Mouse (Mus musculus) midbrain, embryonic 14.5 days (tissue): Measurements from ENCODE around the gene Cbfa2t3. TPM values are rescaled to one million over a fixed set of nuclear protein-coding genes. Genes with fewer than 3 reads are reported as not detected.
A peak's percentile ranks its signal among the peaks of the same experiment; 100 is the strongest.

Experiments used
- ATAC-seq: fragments of 200-750 bp; cut with Nextera tagmentation; 2 replicates; pipeline ENCODE4 v1.8.0; 2017; ENCODE audit warnings: moderate number of reproducible peaks, moderate library complexity; ENCODE audit not compliant: low FRiP score, low TSS enrichment
- DNase-seq: peaks from one replicate; pipeline ENCODE4 v3.0.0-alpha.2; 2015
- H3K27ac ChIP-seq: fragments of 300-500 bp; sonication (generic); replicated peaks from 2 replicates; pipeline ENCODE4 v1.5.1; 2014; ENCODE audit warnings: mild to moderate bottlenecking, low read depth, low read length, moderate library complexity
- H3K27me3 ChIP-seq: fragments of 300-500 bp; sonication (generic); 2 replicates; pipeline ENCODE4 v1.6.1; 2014; ENCODE audit warnings: low read length, control low read depth, mixed read lengths; ENCODE audit not compliant: control insufficient read depth, insufficient read depth
- H3K36me3 ChIP-seq: fragments of 300-500 bp; sonication (generic); 2 replicates; pipeline ENCODE4 v1.6.1; 2014; ENCODE audit warnings: low read length, control low read depth; ENCODE audit not compliant: control insufficient read depth, insufficient read depth
- H3K4me1 ChIP-seq: fragments of 300-500 bp; sonication (generic); 2 replicates; pipeline ENCODE4 v1.6.1; 2014; ENCODE audit warnings: mild to moderate bottlenecking, antibody characterized with exemption, low read length, control low read depth; ENCODE audit not compliant: control insufficient read depth, insufficient read depth
- H3K4me2 ChIP-seq: fragments of 300-500 bp; sonication (generic); 2 replicates; pipeline ENCODE4 v1.6.1; 2014; ENCODE audit warnings: mild to moderate bottlenecking, low read length, moderate library complexity
- H3K4me3 ChIP-seq: fragments of 300-500 bp; sonication (generic); replicated peaks from 2 replicates; pipeline ENCODE4 v1.5.1; 2014; ENCODE audit warnings: low read depth, low read length
- H3K9ac ChIP-seq: fragments of 300-500 bp; sonication (generic); replicated peaks from 2 replicates; pipeline ENCODE4 v1.6.1; 2014; ENCODE audit warnings: mild to moderate bottlenecking, low read length, moderate library complexity
- H3K9me3 ChIP-seq: fragments of 300-500 bp; sonication (generic); 2 replicates; pipeline ENCODE4 v1.6.1; 2016; ENCODE audit warnings: low read length, control low read depth, mixed read lengths; ENCODE audit not compliant: control insufficient read depth
- WGBS: fragments of 180-500 bp; shearing (Covaris S2); extraction: QIAGEN DNeasy Blood & Tissue Kit; methylation state at CpG from one replicate; pipeline ENCODE4 v1.1.7; 2014; 5-methylcytosine and 5-hydroxymethylcytosine counted together
- polyA plus RNA-seq: library from polyadenylated mRNA; unstranded; fragments of >200 nt; fragmentation: Nextera tagmentation; extraction: Ambion mirVana; gene quantifications from 2 replicates; pipeline ENCODE4 v1.2.1, GENCODE M21; 2014

The Cbfa2t3 gene
- polyA plus RNA-seq, 1 experiment from 2014 or later: 25.2 TPM

GRCm38 (mm10) chr8:122600666-122601065 lies 98.2 kb downstream of the Cbfa2t3 start:
- Histone ChIP-seq H3K4me3 (no peak overlapping the region), H3K36me3 (no peaks in the 10 kb centered on the region), H3K4me1 (no peaks in the 10 kb centered on the region), H3K9ac (no peak overlapping the region), H3K27me3 (no peaks in the 10 kb centered on the region), H3K9me3 (no peaks in the 10 kb centered on the region), H3K4me2 (no peak overlapping the region), H3K27ac (no peak overlapping the region)
- DNase-seq (no peak), ATAC-seq (no peak)
- WGBS: 91% methylated on average over 9 of the region's 9 CpGs

GRCm38 (mm10) chr8:122596031-122596430 lies 102.9 kb downstream of the Cbfa2t3 start:
- 49% methylated on average over 4 of the region's 4 CpGs for whole genome bisulfite sequencing
- no peak overlapping the region for H3K4me2 ChIP-seq
- H3K27me3 ChIP-seq: no peaks in the 10 kb centered on the region
- no peak for DNase-seq
- no peak overlapping the region for H3K27ac ChIP-seq
- ATAC-seq: no peak
- peaks cover 7% of the 10 kb centered on the region; the same call in 1 of the 2 replicates for H3K36me3 ChIP-seq
- H3K4me1 ChIP-seq: no peaks in the 10 kb centered on the region
- H3K9me3 ChIP-seq: no peaks in the 10 kb centered on the region
- H3K9ac ChIP-seq: no peak overlapping the region
- no peak overlapping the region for H3K4me3 ChIP-seq

GRCm38 (mm10) chr8:122593783-122594507 lies 105.0 kb downstream of the Cbfa2t3 start:
- WGBS: 77% methylated on average over 19 of the region's 19 CpGs
- H3K4me1 ChIP-seq: no peaks in the 10 kb centered on the region
- H3K36me3 ChIP-seq: peaks cover 7% of the 10 kb centered on the region; the same call in 1 of the 2 replicates
- no peak overlapping the region for H3K27ac ChIP-seq
- ATAC-seq: no peak
- H3K4me3 ChIP-seq: no peak overlapping the region
- no peak overlapping the region for H3K4me2 ChIP-seq
- no peak for DNase-seq
- no peaks in the 10 kb centered on the region for H3K27me3 ChIP-seq
- no peak overlapping the region for H3K9ac ChIP-seq
- no peaks in the 10 kb centered on the region for H3K9me3 ChIP-seq

- WGBS: 78% methylated on average over 12 of the region's 12 CpGs
- H3K9me3 ChIP-seq: no peaks in the 10 kb centered on the region
- ATAC-seq (no peak), DNase-seq (no peak)
- H3K4me2 ChIP-seq: no peak overlapping the region
- no peak overlapping the region for H3K27ac ChIP-seq
- H3K27me3 ChIP-seq: no peaks in the 10 kb centered on the region
- H3K36me3 ChIP-seq: peaks cover 7% of the 10 kb centered on the region; the same call in 1 of the 2 replicates
- no peak overlapping the region for H3K4me3 ChIP-seq
- no peak overlapping the region for H3K9ac ChIP-seq
- H3K4me1 ChIP-seq: no peaks in the 10 kb centered on the region
Observed at GRCm38 (mm10) chr8:122593240-122593639, 105.7 kb downstream of the Cbfa2t3 start.

- no peaks in the 10 kb centered on the region for H3K4me1 ChIP-seq
- ATAC-seq (no peak), DNase-seq (no peak)
- H3K27ac ChIP-seq: no peak overlapping the region
- no peak overlapping the region for H3K9ac ChIP-seq
- WGBS: 90% methylated on average over 10 of the region's 10 CpGs
- H3K36me3 ChIP-seq: no peaks in the 10 kb centered on the region
- H3K4me3 ChIP-seq: no peak overlapping the region
- no peaks in the 10 kb centered on the region for H3K9me3 ChIP-seq
- H3K4me2 ChIP-seq: no peak overlapping the region
- no peaks in the 10 kb centered on the region for H3K27me3 ChIP-seq
Observed at GRCm38 (mm10) chr8:122586749-122587148, 112.2 kb downstream of the Cbfa2t3 start.

- Histone ChIP-seq H3K27ac (no peak overlapping the region), H3K4me1 (no peaks in the 10 kb centered on the region), H3K4me3 (no peak overlapping the region), H3K9me3 (no peaks in the 10 kb centered on the region), H3K27me3 (no peaks in the 10 kb centered on the region), H3K4me2 (no peak overlapping the region), H3K9ac (no peak overlapping the region), H3K36me3 (no peaks in the 10 kb centered on the region)
- 56% methylated on average over 7 of the region's 7 CpGs for WGBS
- peak; percentile 50 for DNase-seq
- ATAC-seq: no peak
Observed at GRCm38 (mm10) chr8:122586171-122586570, 112.7 kb downstream of the Cbfa2t3 start.

- WGBS: 78% methylated on average over 14 of the region's 14 CpGs
- Histone ChIP-seq H3K4me3 (no peak overlapping the region), H3K27ac (no peak overlapping the region), H3K4me2 (no peak overlapping the region), H3K9ac (no peak overlapping the region), H3K4me1 (no peaks in the 10 kb centered on the region), H3K27me3 (no peaks in the 10 kb centered on the region), H3K36me3 (no peaks in the 10 kb centered on the region), H3K9me3 (no peaks in the 10 kb centered on the region)
- ATAC-seq (no peak), DNase-seq (no peak)
Observed at GRCm38 (mm10) chr8:122585411-122585891, 113.5 kb downstream of the Cbfa2t3 start.

GRCm38 (mm10) chr8:122584981-122585380 lies 113.9 kb downstream of the Cbfa2t3 start:
- Histone ChIP-seq H3K4me1 (no peaks in the 10 kb centered on the region), H3K4me3 (no peak overlapping the region), H3K4me2 (no peak overlapping the region), H3K9ac (no peak overlapping the region), H3K9me3 (no peaks in the 10 kb centered on the region), H3K27ac (no peak overlapping the region), H3K36me3 (no peaks in the 10 kb centered on the region), H3K27me3 (no peaks in the 10 kb centered on the region)
- no peak for DNase-seq
- WGBS: 92% methylated on average over 9 of the region's 9 CpGs
- no peak for ATAC-seq

GRCm38 (mm10) chr8:122580926-122581325 lies 118.0 kb downstream of the Cbfa2t3 start:
- WGBS: 81% methylated on average over 14 of the region's 15 CpGs

More at GRCm38 (mm10) chr8:122580926-122581325, 118.0 kb downstream of the Cbfa2t3 start:
- Histone ChIP-seq H3K4me2 (no peak overlapping the region), H3K9ac (no peak overlapping the region), H3K27me3 (no peaks in the 10 kb centered on the region), H3K27ac (no peak overlapping the region), H3K4me3 (no peak overlapping the region), H3K36me3 (no peaks in the 10 kb centered on the region), H3K9me3 (no peaks in the 10 kb centered on the region), H3K4me1 (peaks cover 10% of the 10 kb centered on the region)
- DNase-seq (no peak), ATAC-seq (no peak)
